Mouse (Mus musculus): ENCODE data around the gene Hoxc10. TPM values are rescaled to one million over a fixed set of nuclear protein-coding genes. Genes with fewer than 3 reads are reported as not detected.

The Hoxc10 gene
- total RNA-seq (2017): not detected in 2 replicates

DNA sequence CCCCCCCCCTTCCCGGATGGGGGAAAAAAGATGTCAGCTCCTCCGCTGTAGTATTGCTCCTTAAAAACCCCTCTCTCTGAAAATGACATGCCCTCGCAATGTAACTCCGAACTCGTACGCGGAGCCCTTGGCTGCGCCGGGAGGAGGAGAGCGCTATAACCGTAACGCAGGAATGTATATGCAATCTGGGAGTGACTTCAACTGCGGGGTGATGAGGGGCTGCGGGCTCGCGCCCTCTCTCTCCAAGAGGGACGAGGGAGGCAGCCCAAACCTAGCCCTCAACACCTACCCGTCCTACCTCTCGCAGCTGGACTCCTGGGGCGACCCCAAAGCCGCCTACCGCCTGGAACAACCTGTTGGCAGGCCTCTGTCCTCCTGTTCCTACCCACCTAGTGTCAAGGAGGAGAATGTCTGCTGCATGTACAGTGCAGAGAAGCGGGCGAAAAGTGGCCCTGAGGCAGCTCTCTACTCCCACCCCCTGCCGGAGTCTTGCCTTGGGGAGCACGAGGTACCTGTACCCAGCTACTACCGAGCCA lies at the start of gene Hoxc10:
Hoxc10 (plus strand) TSS at position 21 of the 536 bp plus-strand sequence.
- ATAC-seq (replicated peaks in 1 of 2; ENCODE audit: insufficient read depth in 1 of 2, low FRiP score in 2 of 2, low TSS enrichment in 1 of 2, low read depth in 1 of 2, poor library complexity in 2 of 2, severe bottlenecking in 2 of 2): no peak

DNA sequence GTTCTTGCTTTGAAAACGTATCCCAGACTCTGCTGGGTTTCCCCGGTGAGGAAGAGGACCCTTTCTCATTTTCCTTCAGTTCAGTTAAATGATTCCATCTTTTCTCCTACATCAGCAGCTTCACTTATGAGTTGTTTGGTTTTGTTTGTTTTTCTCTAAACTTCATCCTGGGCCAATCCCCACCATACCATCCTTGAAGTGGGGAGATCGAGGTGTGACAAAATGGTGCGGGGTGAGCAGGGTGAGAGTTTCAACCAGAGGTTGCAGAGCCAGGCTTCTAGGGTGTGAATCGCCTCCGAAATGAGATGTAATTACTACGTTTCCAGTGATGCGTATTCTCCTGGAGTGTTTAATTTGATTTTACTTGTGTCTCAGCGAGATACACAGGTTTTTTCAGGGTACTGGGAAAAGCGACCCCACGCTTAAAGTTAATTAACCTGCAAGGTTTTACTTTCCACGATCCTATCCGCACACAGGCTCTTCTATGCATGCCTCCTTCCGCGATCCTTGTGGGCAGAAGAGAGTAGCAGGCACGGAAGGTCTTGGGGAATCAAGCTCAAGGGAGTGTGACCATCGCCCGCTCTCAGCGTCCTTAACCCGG lies 48.5 kb upstream of the Hoxc10 start:
- no peak for ATAC-seq (replicated peaks in 1 of 2; ENCODE audit: insufficient read depth in 1 of 2, low FRiP score in 2 of 2, low TSS enrichment in 1 of 2, low read depth in 1 of 2, poor library complexity in 2 of 2, severe bottlenecking in 2 of 2)

DNA sequence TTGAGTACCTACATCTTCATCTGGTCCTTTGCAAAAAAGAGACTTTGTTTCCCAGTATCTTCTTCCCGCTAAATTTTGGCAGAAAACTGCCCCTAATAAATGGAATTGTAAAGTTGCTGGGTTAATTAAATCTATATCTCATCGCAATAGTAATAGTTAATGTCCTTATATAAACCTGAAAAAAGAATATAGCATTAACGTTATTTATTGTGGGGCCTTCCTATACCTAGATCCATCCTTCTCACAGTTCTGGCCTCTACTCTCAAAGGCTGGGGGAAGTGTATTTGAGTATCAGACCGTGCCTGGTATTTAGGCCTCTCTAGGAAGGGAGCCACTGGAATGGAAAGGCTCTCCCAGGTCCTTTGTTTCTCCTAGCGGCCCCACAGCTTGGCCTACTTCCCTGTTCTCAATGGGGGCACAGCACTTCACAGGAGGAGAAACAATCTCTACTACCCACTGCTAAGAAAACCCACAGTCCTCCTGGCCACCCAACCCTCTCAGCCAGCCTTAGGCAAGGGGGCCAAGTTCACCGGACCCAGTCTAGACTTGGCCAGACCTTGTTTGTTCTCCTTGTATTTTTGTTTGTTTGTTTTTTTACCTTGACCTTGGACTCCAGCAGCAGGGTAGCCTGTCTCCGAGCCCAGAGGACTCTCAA lies 47.9 kb upstream of the Hoxc10 start:
- ATAC-seq (replicated peaks in 1 of 2; ENCODE audit: insufficient read depth in 1 of 2, low FRiP score in 2 of 2, low TSS enrichment in 1 of 2, low read depth in 1 of 2, poor library complexity in 2 of 2, severe bottlenecking in 2 of 2): no peak

DNA sequence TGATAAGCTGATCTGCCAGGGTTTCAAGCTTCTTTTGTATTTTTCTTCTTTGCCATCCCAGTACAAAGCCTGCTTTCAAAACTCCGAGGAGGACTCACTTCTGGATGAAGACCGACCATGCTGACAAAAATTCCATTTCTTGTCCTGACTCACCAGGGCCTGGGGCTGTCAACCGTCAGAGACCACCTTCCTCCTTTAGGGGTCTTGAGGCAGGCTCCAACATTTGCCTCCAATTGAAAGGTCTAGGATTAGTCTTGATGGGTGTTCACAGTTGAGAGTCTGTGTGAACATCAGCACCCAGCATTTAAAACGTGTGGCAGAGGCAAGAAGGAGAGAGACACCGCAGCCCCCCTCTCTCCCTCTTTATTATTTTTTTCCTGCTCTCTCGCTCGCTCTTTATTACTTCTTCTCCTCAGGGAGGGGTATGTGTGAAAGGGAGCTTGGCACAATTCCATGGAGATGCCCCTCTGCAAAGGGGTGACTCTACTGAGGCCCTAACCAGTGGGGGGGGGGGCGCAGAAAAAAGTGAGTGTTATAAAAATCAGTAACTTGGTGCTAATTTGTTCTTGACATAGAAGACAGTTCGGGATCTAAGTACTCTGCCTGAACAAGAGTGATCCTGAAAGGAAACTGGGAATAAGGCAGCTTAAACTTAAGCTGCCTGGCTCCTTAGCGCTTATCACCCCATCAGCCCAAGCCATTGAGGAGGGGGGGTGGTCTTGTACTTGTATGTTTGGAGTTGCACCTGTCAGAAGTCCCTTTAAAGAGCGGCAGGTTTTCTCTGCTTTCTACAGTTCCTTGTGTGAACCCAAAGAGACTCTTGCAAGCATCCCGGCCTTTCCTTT lies 47.0 kb upstream of the Hoxc10 start:
- no peak for ATAC-seq (replicated peaks in 1 of 2; ENCODE audit: insufficient read depth in 1 of 2, low FRiP score in 2 of 2, low TSS enrichment in 1 of 2, low read depth in 1 of 2, poor library complexity in 2 of 2, severe bottlenecking in 2 of 2)

DNA sequence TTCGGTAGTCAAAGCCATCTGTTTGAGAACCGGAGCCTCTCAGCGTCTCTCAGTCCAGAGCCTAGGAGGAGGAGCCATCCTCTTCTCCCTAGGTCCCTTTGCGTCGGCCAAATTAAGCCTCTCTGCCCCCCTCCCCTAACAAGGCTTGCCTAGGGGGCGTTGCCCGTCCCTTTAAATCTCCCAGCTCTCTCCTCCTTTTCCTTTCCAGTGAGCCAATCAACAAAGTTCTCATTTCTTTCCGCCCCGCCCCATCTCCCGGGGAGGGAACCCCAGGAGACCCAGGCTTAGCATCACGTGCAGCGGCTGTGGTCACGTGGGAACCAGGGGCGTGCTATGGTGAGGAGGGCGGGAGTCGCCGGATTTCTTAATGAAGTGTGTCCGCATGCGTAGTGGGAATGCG lies 46.0 kb upstream of the Hoxc10 start:
- 0 out of 4 replicates have a peak, but pooled peaks of 1 of the 2 experiments have one; percentile 31 for ATAC-seq (replicated peaks in 1 of 2; ENCODE audit: insufficient read depth in 1 of 2, low FRiP score in 2 of 2, low TSS enrichment in 1 of 2, low read depth in 1 of 2, poor library complexity in 2 of 2, severe bottlenecking in 2 of 2)

DNA sequence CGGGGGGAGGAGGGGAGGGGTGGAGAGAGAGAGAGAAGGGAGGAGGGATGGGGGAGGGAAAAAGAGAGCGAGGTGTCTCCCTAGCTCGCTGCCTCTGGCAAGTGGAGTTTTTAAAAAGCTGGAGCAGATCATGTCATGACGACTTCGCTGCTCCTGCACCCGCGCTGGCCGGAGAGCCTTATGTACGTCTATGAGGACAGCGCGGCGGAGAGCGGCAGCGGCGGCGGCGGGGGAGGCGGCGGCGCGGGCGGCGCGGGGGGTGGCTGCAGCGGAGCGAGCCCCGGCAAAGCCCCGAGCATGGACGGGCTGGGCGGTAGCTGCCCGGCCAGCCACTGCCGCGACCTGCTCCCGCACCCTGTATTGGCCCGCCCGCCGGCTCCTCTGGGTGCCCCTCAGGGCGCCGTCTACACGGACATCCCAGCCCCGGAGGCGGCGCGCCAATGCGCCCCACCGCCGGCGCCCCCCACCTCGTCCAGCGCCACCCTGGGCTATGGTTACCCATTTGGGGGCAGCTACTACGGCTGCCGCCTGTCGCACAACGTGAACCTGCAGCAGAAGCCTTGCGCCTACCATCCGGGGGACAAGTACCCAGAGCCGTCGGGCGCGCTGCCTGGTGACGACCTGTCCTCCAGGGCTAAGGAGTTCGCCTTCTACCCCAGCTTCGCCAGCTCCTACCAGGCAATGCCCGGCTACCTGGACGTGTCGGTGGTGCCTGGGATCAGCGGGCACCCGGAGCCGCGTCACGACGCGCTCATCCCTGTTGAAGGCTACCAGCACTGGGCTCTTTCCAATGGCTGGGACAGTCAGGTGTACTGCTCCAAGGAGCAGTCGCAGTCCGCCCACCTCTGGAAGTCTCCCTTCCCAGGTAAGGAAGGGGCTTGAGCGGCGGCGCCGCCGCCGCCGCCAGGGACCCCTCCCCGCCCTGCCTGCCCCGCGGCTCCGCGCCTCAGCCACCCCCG lies 45.3 kb upstream of the Hoxc10 start, which contains the start of gene Hoxc13:
Hoxc13 (plus strand) TSS at position 51 of the 959 bp plus-strand sequence.
- ATAC-seq (replicated peaks in 1 of 2; ENCODE audit: insufficient read depth in 1 of 2, low FRiP score in 2 of 2, low TSS enrichment in 1 of 2, low read depth in 1 of 2, poor library complexity in 2 of 2, severe bottlenecking in 2 of 2): no peak

DNA sequence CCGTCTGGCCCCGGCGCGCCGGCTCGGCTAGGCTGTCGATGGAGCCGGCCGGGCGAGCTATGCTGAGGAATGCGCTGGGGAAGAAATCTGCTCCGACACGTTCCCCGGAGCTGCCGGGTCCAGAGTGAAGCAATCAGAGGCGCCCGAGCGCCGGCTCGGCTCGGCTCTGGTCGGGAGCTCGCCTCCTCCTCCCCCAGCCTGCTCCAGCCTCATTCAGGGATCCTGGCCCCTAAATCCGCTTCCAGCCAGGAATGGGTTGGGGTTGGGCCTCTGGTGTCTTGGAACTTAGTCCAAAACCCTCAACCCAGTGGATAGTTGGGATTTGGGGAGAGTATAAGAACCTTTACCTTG lies 44.6 kb upstream of the Hoxc10 start:
- no peak for ATAC-seq (replicated peaks in 1 of 2; ENCODE audit: insufficient read depth in 1 of 2, low FRiP score in 2 of 2, low TSS enrichment in 1 of 2, low read depth in 1 of 2, poor library complexity in 2 of 2, severe bottlenecking in 2 of 2)

DNA sequence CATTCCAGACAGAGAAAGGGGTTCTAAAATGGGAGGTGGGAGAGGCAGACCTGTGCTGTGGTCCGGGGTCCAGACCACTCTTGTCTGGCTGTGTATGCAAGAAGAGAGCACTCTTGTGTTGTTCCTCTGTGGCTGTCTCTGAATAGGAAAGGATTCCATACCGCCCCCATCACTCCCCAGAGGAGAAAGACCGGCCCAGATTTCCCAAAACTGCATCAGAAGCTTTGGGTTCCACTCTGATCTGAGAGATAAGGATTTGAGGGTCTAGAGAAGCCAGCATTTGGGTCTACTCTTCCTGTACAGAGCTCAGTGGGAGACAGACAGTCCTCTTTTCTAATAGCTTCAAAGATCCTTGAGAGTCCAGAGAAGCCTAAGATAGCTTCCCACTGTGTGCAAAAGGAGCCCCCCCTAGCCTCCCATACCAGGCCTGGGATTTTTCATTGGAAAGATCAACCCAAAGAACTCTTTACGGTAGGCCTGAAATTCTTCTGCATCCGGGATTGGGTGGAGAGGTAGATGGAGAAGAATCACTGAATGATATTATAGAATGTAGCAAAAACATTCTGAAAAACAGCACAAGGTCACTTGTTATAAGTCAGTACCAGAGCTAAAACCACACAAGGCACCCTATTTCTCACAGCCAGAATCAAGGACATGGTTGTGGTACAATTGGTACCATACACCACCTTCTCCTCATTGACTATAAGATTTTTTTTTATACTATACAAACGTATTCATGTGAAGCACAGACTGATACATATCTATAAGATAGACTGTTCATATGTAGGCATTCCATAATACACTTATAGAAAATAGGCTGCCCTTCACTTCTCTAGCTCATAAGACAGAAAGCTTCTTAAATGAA lies 43.7 kb upstream of the Hoxc10 start:
- ATAC-seq (replicated peaks in 1 of 2; ENCODE audit: insufficient read depth in 1 of 2, low FRiP score in 2 of 2, low TSS enrichment in 1 of 2, low read depth in 1 of 2, poor library complexity in 2 of 2, severe bottlenecking in 2 of 2): no peak

DNA sequence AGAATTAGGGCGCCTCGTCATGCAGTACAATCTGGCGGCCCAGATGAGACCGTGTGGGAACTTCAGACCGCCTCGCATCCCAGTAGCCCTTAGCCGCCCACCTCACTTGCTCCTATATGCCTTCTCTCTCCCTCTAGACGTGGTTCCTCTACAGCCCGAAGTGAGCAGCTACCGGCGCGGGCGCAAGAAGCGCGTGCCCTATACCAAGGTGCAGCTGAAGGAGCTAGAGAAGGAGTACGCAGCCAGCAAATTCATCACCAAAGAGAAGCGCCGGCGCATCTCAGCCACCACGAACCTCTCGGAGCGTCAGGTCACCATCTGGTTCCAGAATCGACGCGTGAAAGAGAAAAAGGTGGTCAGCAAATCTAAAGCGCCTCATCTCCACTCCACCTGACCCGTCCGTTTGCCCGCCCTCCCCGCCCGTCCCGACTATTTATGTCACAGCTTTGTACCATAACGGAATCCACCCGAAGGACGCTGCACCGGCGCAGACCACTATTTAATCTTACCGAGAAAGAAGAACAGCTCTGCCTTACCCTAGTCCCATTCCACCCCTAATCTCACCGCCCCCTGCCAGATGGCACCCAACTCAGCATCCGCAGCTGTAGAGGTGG lies 39.5 kb upstream of the Hoxc10 start:
- ATAC-seq (replicated peaks in 1 of 2; ENCODE audit: insufficient read depth in 1 of 2, low FRiP score in 2 of 2, low TSS enrichment in 1 of 2, low read depth in 1 of 2, poor library complexity in 2 of 2, severe bottlenecking in 2 of 2): no peak

DNA sequence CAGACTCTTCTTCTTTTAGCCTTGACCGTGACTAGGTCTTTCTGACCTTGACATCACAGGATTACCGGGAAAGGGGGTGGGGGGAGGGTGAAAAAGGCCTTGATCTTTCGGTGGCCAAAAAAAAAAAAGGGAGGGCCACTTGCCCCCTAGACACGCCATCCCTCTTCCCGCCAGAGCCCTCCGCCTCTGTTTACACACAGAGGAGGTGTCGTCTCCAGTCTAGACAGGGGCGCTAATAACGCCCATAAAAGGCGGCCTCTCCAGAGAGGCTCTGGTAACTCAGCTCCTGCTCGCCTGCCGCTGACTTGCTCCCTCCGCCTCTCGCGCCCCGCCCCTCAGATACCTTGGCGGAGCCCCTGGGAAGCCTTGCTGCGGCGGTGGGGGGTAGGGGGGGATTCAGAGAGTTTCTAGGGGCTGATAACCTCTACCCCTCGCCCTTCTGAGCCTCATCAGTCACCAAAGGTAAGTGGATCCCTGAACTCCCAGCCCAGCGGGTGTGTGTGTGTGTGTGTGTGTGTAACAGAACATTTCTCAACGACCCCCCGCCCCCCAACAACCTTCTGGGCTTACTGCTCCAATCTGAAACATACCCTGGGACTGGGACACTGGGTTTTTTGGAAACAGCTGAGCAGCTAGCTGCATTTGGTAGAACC lies 34.8 kb upstream of the Hoxc10 start:
- no peak for ATAC-seq (replicated peaks in 1 of 2; ENCODE audit: insufficient read depth in 1 of 2, low FRiP score in 2 of 2, low TSS enrichment in 1 of 2, low read depth in 1 of 2, poor library complexity in 2 of 2, severe bottlenecking in 2 of 2)

DNA sequence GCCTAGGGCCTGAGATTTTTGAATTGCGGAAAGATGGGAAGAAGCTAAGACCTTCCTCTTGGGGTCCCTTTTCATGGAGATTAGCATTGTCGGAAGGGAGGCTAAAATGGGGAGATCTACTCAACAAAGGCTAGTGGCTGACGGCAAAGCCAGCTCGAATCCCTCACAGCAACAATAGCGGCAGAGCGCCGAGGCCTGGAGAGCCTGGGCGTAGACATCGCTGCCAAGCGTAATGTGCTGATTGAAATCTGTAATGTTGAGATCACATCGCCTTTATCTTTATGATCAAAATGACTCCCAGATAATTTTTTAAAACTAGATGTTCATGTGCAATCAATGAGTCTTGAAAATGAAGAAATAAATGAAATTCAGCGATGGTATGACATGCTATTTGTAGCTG lies 32.2 kb upstream of the Hoxc10 start:
- no peak for ATAC-seq (replicated peaks in 1 of 2; ENCODE audit: insufficient read depth in 1 of 2, low FRiP score in 2 of 2, low TSS enrichment in 1 of 2, low read depth in 1 of 2, poor library complexity in 2 of 2, severe bottlenecking in 2 of 2)

DNA sequence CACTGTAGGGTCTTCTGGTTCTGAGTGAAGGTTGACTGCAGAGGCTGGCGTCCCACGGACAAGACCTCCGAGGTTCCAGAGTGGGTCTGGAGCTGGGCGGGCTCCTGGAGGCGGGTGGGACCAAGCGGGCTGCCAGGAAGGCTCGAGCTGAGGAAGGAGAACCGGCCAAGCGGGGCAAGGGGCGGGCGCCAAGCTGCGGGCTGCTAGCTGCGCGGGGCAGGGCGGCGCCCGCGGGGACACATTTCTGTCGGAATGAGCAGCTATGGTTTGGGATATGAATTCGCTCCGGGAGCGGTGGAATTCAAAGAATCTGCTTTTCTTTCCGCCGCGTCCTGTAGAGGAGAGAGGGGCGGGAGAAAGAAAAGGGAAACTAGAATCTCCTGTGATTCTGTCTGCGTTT lies 31.7 kb upstream of the Hoxc10 start:
- ATAC-seq (replicated peaks in 1 of 2; ENCODE audit: insufficient read depth in 1 of 2, low FRiP score in 2 of 2, low TSS enrichment in 1 of 2, low read depth in 1 of 2, poor library complexity in 2 of 2, severe bottlenecking in 2 of 2): no peak

DNA sequence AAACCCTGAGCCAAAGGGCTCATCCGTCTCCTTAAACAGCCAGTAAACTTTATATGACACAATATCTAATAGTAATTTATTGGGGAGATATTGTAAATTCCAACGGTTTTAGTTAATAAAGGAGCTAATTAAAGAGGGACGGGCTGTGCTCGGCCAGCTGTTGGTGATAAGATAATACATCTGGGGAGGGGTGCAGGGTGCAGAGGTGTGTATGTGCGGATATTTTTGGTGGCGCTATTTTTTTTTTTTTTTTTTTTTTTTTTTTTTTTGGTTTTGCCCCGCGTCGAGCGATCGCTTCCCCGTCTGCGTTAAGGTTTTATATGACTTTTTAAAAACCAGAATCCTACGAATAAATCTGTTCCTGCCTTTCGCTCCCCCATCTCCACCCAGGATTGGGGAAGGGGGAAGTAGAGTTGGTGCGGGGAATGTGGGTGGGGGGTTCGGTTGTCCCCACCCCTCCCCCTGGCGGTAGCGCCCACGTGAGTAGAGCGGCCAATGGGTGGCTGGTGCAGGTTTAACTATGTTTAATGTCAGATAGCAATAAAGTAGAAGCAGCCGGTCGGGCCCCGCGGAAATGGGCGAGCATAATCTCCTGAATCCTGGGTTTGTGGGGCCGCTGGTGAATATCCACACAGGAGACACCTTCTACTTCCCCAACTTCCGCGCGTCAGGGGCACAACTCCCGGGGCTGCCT lies 30.2 kb upstream of the Hoxc10 start, which contains the start of gene Hoxc12:
Hoxc12 (plus strand) TSS at position 479 of the 694 bp plus-strand sequence.
- ATAC-seq (replicated peaks in 1 of 2; ENCODE audit: insufficient read depth in 1 of 2, low FRiP score in 2 of 2, low TSS enrichment in 1 of 2, low read depth in 1 of 2, poor library complexity in 2 of 2, severe bottlenecking in 2 of 2): no peak

DNA sequence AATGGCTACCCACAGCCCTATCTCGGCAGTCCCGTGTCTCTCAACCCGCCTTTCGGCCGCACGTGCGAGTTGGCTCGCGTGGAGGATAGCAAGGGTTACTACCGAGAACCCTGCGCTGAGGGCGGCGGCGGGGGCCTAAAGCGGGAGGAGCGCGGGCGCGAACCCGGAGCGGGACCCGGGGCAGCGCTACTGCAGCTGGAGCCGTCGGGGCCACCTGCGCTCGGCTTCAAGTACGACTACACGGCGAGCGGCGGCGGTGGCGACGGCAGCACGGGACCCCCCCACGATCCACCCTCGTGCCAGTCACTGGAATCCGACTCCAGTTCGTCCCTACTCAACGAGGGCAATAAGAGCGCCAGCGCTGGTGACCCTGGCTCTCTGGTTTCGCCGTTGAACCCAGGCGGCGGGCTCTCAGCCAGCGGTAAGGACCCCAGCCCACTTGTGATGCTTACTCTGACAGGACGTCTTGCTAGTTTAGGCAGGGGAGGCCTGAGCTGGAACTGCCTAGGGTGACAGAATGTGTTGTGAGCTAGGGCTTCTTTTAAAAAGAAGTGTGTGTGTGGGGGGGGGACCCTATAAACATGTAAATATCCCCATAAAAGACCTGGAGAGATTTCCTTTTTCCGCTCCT lies 29.4 kb upstream of the Hoxc10 start:
- ATAC-seq (replicated peaks in 1 of 2; ENCODE audit: insufficient read depth in 1 of 2, low FRiP score in 2 of 2, low TSS enrichment in 1 of 2, low read depth in 1 of 2, poor library complexity in 2 of 2, severe bottlenecking in 2 of 2): no peak

All from hematopoietic stem cell, adult 5-6 weeks (primary cell).